Mouse (Mus musculus) heart, postnatal 0 days (tissue): ENCODE data around the gene Trex2.

Experiments used
- CTCF ChIP-seq: IDR thresholded peaks from 2 replicates; pipeline ENCODE4 v1.5.1; 2016; ENCODE audit warnings: antibody characterized with exemption, control low read depth, low read depth
- EP300 ChIP-seq: IDR thresholded peaks from 2 replicates; pipeline ENCODE4 v1.6.1; 2016; ENCODE audit warnings: antibody characterized with exemption, low read depth

- no peak for TF ChIP-seq CTCF
- TF ChIP-seq EP300: no peak
Observed at GRCm38 (mm10) chrX:73483484-73483810, 48.3 kb upstream of the Trex2 start, which contains the start of gene Bgn.
